Mouse (Mus musculus) spleen, adult 2 months (tissue): ENCODE results near the gene Adgrl3.

Source experiments
- CTCF ChIP-seq: fragments of 200-500 bp; IDR thresholded peaks from 2 replicates; pipeline ENCODE4 v1.5.1; 2011; ENCODE audit warnings: mild to moderate bottlenecking, inconsistent platforms; ENCODE audit not compliant: insufficient read depth, insufficient read length, insufficient replicate concordance; ENCODE audit errors: extremely low read depth
- POLR2A ChIP-seq: fragments of 200-500 bp; IDR thresholded peaks from 2 replicates; pipeline ENCODE4 v1.6.1; 2011; ENCODE audit warnings: low read depth, low read length, inconsistent platforms

- TF ChIP-seq CTCF, result no peak
- no peak for TF ChIP-seq POLR2A
Observed at GRCm38 (mm10) chr5:81156281-81156680, 136.3 kb downstream of the Adgrl3 start.
